Mouse (Mus musculus) ovary, postnatal 14 days (tissue): ENCODE measurements around the gene Pcp4l1.
"Not testable (repeated sequence)": the region's sequence is repeated elsewhere in the genome, so short reads cannot be mapped to it uniquely, and the experiment has no call there.

ENCODE experiments used
- DNase-seq: peaks from one replicate; pipeline ENCODE4 v3.0.0; 2022; ENCODE audit warnings: low spot score

Gene Pcp4l1

DNA sequence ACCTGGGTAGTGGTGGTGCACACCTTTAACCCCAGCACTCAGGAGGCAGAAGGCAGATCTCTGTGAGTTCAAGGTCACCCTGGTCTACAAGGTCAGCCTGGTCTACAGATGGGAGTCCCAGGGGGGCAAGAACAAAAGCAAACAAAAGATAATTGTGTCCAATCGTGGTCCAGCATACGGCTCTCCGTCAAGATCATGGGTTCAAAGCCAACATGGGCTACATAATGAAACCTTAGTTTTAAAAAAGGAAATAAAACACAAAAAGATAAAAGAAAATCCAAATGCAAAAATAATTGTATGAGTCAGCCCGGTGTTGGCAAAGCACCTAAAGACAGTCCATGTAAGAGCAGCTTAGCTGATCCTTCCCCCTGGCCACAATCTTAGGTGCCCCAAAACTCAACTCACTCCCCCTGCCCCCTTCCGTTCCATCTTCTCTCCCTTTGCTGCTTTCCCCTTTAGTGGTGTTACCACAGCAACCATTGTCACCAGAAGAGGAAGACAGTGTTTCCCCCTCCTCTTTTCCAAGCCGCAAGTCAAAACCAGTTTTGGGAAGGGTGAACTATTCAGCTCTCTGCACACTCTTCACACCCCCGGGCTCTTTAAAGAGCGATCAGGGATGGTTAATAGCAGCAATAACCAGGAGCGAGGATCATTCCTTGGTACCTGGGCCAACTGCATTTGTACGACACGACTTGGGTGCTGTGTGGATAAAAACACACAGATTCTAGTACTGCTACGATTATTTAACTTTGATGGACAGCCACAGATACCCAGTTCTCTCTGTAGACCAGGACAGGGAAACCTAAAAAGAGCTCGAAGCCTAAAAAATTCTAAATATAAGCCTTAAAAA lies 8.0 kb downstream of the Pcp4l1 start:
- DNase-seq, result no peak

DNA sequence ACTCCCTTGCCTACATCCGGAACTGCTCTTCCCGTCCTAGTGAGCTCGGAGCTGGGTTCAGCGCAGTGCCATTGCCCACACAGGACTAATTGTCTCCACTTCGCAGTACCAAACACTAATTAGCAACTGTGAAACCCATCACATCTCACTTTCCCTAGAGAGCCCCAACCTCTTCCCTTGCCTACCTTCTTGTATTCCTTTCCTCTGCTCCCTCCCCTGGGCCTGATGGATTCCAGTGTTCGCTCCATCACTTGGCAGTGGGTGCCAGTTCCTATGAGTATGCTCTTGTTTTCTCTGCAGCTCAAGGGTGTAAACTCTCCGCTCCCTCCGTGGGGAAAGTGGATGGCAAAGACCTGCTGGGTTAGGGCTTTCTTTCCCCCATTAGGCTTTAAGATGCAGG lies 10.4 kb downstream of the Pcp4l1 start:
- DNase-seq, result no peak

- no peak for DNase-seq
Observed at GRCm38 (mm10) chr1:171184314-171184713, 11.8 kb downstream of the Pcp4l1 start.

DNA sequence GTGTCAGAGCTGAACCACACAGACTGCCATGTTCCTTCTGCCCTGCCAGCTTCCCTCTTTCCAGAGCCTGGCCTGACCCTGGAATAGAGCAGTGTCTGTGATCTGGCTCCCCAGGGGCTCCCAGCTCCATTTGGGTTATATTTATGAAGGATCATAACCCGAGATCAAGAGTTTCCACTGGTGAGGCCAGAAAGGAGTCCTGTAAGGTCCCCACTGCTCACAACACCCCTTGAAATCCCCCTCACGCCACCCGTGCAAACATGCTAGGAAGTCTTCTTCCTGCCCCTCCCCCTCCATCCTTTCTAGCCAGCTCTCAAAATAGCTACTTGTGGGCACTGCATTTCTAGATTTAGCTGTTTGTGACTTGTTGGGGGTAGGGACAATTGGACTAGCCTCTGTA lies 12.4 kb downstream of the Pcp4l1 start:
- DNase-seq, result no peak

GRCm38 (mm10) chr1:171183025-171183424 lies 13.0 kb downstream of the Pcp4l1 start:
- no peak for DNase-seq

DNA sequence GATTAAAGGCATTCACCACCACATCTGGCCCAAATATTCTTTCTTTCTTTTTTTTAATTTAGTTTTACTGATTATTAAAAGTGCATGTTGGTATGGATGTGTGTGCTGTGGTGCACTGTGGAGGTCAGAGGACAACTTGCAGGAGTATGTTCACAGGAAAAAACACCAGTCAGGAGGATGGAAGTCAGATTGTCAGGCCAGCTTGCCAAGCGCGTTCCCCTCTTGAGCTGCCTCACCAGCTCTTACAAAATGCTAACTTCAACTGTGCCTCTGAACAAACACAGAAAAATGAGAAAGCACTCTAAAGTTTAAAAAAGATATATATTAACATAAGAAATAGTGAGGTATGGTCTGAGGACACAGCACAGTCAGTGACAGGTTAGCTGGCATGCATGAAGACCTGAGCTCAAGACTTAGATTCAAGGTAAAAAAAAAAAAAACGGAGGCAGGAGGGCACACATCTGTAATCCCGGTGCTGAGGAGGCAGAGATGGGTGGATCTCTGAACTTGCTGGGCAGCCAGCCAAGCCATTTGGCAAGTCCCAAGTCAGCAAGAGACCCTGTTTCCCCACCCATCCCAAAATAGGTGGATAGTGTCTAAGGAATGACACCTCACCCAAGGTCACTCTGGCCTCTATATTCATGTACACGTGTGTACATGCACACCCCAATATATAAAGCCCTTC lies 16.4 kb downstream of the Pcp4l1 start:
- DNase-seq, result no peak

DNA sequence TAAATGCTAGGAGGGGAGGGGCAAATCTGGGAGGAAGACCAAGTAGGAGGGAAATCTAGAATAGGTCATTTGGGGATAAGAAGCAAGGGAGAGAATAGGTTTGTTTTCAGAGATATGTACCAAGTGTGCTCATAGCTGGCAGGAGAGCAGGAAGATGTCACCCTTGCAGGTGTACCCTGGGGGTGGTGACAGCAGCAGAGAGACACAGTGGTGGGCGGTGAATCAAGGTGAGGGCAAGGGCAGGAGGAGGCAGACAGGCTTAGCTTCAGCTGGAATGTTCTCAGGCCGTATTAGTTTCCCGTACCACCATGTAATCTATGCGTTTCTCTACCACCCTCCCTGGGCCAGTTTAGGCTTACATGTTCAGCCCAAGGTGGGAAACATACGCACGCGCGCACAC lies 23.3 kb downstream of the Pcp4l1 start:
- no peak for DNase-seq

GRCm38 (mm10) chr1:171171138-171171537 lies 24.9 kb downstream of the Pcp4l1 start:
- no peak for DNase-seq

GRCm38 (mm10) chr1:171169913-171170312 lies 26.2 kb downstream of the Pcp4l1 start:
- DNase-seq, result no peak

GRCm38 (mm10) chr1:171168906-171169305 lies 27.2 kb downstream of the Pcp4l1 start:
- no peak for DNase-seq

DNA sequence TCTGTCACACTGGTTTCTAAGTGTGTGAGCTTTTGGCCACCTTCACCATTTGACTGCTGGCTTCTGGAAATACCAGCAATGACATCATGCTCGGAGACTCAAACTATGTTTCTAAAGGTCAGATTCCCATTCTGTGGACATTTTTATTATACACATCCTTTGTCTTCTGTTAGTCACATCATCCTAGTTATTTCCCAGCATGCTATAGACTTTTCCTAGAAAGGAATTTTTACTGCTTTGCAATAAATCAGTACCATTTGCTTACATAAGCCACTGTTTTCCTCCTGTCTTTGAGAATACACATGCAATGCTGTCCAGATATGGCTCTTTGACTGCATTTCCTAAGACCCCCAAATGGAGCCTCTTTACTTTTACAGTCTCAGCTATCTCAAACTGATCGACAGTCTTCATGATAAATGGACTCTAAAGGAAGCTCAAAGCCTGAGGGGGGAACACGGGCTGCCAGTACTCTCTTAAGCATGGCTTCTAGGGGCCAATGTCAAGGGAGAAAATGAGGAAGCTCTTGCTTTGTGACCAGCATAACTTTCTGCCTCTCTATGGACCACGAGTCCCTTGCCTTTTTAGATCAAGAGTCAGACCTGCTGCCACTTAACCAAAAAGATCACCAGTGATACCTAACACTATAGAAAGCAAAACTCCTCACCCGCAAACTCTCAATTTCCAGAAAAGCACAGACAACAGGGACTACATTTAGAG lies 30.3 kb downstream of the Pcp4l1 start:
- DNase-seq, result no peak

DNA sequence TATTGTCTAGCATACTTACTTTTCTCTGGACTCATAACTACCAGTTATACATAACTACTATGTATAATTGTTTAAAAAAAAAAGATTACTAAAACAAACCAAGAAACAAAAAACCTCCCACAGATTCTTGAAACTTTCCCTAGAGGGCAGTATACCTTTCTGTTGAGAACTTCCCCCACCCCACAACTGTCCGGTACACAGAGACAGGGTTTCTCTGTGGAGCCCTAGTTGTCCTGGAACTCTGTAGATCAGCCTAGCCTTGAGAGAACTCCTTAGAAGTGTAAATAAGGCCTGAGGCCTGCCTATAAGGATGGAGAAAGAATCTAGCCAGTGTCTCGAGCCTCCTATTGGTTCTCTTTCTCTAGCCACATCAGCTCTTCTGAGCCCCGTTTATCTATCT lies 31.8 kb downstream of the Pcp4l1 start:
- no peak for DNase-seq

DNA sequence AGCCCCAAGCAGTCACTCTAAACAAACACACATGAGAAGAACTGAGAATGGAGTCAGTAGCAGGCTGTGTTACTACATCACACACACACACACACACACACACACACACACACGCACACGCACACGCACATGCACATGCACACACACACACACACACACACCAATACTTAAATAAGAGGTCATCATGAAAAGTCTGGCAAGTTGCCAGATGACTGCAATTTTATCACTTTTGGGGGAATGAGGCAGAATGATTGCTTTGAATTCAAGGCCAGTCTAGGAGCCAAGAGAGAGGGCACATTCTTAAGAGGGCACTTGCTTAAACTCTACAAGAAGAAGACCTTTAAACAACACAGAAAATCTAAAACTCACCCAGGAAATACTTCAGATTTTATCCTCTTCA lies 33.5 kb downstream of the Pcp4l1 start:
- no peak for DNase-seq

- no peak for DNase-seq
Observed at GRCm38 (mm10) chr1:171159485-171159975, 36.5 kb downstream of the Pcp4l1 start.

DNA sequence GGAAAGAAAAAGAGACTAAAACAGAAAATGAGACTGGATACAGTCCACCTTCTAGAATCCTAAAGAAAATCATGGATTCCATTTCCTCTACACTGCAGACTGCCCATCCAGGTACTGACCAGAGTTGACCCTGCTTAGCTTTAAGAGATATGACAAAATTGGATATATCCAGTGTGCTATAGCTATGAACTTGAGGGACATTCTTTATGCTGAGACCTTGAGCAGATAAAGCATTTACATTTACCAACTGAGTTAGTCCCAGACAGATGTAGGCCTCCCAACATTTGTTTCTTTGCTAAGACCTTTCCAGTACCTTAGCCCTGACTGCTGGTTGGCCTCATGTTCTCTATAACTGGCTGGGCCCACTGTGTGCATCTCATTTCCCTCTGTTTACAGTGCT lies 38.1 kb downstream of the Pcp4l1 start:
- DNase-seq, result no peak

DNA sequence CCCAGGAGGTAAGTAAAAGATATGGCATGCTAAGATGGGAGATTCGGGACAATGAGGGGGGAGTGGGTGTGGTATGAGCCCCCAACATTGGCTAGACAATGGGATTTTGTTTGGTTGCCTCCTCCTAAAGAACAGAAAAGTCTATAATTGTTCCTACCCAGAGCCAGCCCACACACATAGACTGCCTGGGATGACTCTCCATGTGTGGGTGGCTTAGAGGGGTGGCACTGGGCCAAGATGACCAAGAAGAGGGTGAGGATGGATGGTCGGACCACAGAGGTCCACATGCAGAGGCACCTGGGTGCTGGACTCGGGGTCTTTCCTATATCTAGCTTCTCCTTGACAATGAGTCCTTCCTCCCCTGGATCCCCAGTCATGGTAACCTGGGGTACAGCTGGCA lies 39.4 kb downstream of the Pcp4l1 start:
- no peak for DNase-seq

- DNase-seq, result no peak
Observed at GRCm38 (mm10) chr1:171151966-171152365, 44.1 kb downstream of the Pcp4l1 start.

DNA sequence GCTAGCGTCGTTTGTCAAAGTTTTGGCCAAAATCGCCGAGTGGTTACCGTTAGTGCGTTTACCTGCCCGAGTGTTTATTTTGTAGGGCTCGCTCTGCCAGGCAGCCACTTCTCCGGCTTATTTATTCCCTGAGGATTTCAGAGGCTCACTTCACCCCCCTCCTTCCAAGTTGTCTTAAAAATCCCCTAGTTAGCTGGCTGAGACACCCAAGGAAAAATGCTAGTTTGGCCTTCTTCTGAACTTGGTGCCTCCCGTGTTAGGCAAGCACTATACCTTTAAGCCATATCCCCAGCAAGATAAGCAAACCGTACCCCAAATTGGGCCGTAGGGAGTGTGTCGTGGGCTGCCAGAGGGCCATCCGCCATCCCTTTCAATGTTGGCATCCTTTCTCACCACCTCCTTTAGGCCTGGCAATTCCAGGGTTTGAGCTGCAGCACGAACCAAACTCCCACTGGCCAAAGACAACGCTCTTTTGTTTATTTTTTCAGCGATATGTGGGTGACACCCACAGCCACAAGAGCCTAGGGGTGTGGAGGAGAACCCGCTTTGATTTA lies 45.2 kb downstream of the Pcp4l1 start:
- DNase-seq, result no peak

DNA sequence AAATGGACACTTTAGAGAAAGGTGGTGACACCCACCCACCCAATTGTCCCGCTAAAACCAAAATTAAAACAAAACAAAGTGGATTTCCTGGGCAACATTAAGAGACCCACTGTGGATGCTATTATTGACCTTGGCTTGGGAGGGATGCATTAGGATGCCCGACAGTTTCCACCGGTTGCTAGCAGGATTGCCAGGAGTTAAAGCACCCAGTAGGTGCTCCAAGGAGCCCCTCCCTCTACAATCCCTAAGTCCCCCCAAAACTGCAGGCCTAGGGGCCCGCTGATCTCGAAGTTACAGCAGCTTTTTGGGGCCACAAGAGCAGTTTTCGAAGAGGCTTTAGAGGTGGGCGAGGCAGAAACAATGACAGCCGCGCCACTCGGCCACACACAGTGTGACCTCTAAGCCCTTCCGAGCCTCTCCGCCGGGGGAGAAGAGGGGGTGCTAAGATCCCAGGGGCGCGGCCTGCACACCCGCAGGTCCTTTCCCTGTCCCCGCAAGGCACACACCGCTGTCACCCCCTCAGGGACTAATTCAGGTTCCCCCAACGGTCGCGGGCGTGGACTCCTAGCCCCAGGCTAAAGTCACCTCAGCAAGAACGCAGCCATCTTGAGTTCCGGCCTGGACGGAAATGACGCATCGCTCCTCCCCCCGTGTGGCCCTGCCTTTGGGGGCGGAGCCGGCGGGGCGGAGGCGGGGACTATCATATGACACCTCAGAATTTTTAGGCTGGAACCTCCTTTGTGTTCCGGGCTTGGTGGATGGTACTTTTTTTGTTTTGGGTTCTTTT lies 45.9 kb downstream of the Pcp4l1 start, which contains the start of the genes Sdhc and Mpz:
TSS of gene Sdhc (minus strand) at position 630 of the 787 bp plus-strand sequence.
TSS of gene Mpz (plus strand) at position 738 of the 787 bp plus-strand sequence.
- peak; percentile 94 for DNase-seq

DNA sequence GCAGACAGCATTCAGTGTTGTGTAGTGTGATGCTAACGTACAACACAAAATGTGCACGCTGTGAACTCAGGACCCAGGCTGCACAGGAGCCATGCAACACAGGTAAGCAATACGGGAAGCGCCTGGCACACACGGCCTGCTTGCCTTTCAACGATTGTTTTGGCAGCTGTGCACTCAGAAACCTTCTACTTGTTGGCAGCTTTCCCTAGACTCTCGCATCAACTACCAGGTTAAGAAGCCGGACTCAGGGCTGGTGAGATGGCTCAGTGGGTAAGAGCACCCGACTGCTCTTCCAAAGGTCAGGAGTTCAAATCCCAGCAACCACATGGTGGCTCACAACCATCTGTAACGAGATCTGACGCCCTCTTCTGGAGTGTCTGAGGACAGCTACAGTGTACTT lies 53.1 kb downstream of the Pcp4l1 start:
- DNase-seq, result not testable (repeated sequence)

- not testable (repeated sequence) for DNase-seq
Observed at GRCm38 (mm10) chr1:171137486-171138155, 58.4 kb downstream of the Pcp4l1 start.
